Mouse (Mus musculus) heart, adult 2 months (tissue): ENCODE results near the gene Cfap97. TPM values are rescaled to one million over a fixed set of nuclear protein-coding genes. Genes with fewer than 3 reads are reported as not detected.
A peak's percentile ranks its signal among the peaks of the same experiment; 100 is the strongest.

ENCODE experiments used
- DNase-seq, 2 experiments: peaks; one replicate each; pipeline ENCODE4 v3.0.0; 2021
- H3K27ac ChIP-seq: fragments of 200-600 bp; 2 replicates; pipeline ENCODE4 v1.8.1; 2022
- H3K27me3 ChIP-seq: fragments of 200-500 bp; 2 replicates; pipeline ENCODE4 v1.6.1; 2012; ENCODE audit warnings: mild to moderate bottlenecking, low read length, inconsistent platforms, mixed read lengths; ENCODE audit not compliant: control insufficient read depth, insufficient read depth
- H3K36me3 ChIP-seq: fragments of 200-500 bp; 2 replicates; pipeline ENCODE4 v1.6.1; 2012; ENCODE audit warnings: low read length, inconsistent platforms; ENCODE audit not compliant: control insufficient read depth, insufficient read depth
- H3K4me1 ChIP-seq: fragments of 200-500 bp; 2 replicates; pipeline ENCODE4 v1.6.1; 2011; ENCODE audit warnings: low read length; ENCODE audit not compliant: control insufficient read depth, insufficient read depth
- H3K4me3 ChIP-seq: fragments of 200-600 bp; 2 replicates; pipeline ENCODE4 v1.8.1; 2022
- H3K79me2 ChIP-seq: fragments of 200-500 bp; replicated peaks from 2 replicates; pipeline ENCODE4 v1.6.1; 2012; ENCODE audit warnings: mild to moderate bottlenecking, inconsistent platforms, low read length, moderate library complexity, mixed read lengths; ENCODE audit not compliant: control insufficient read depth, insufficient read depth
- H3K9ac ChIP-seq: fragments of 200-500 bp; 2 replicates; pipeline ENCODE4 v1.6.1; 2012; ENCODE audit warnings: low read depth, mild to moderate bottlenecking, control low read depth, inconsistent platforms, low read length, mixed read lengths
- CTCF ChIP-seq: fragments of 200-600 bp; IDR thresholded peaks from 2 replicates; pipeline ENCODE4 v1.8.1; 2022; ENCODE audit warnings: antibody characterized with exemption, mild to moderate bottlenecking, moderate library complexity
- EP300 ChIP-seq: fragments of 200-500 bp; IDR thresholded peaks from 2 replicates; pipeline ENCODE4 v1.6.1; 2011; ENCODE audit warnings: low read depth, low read length, control low read depth; ENCODE audit not compliant: insufficient read depth
- POLR2A ChIP-seq: fragments of 200-500 bp; IDR thresholded peaks from 2 replicates; pipeline ENCODE4 v1.6.1; 2011; ENCODE audit warnings: mild to moderate bottlenecking, low read depth, low read length, control low read depth; ENCODE audit not compliant: insufficient read depth
- WGBS: fragments of 180-500 bp; shearing (Covaris S2); methylation state at CpG from one replicate; pipeline ENCODE4 v1.1.7; 2018; 5-methylcytosine and 5-hydroxymethylcytosine counted together
- intact Hi-C: fragments of 180-260 bp; cut with DNase I; formaldehyde crosslinking; loops from one replicate; pipeline ENCODE4 v1.15.1; 2025
- polyA plus RNA-seq: library from polyadenylated mRNA; depleted of rRNA; stranded (reverse); fragments of >200 nt; gene quantifications from 2 replicates; pipeline ENCODE4 v1.2.3, GENCODE M21; 2012
- total RNA-seq, 2 experiments: library from RNA; stranded (reverse); gene quantifications; 2 replicates each; pipeline ENCODE4 v1.2.3; 2021

Gene Cfap97
- total and polyA plus RNA-seq, 3 experiments, result 4.7 to 13.6 (median 12.2) TPM

DNA sequence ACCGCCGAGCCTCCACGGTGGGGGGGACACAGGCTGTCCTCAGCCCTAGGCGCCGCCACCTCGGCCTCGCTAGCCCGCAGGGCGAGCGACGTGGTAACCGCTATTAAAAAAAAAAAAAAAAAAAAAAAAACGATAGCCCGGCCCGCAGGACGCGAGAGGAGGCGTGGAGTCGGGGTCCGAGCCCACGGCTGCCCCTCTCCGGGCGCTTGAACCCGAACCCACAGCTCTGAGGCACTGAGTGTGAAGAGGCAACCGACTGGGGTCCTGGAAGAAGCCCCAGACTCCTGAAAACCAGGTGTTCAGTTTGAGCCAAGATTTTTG is 12.3 kb downstream of the Cfap97 start:
- no peaks in the 10 kb centered on the region for H3K27me3 ChIP-seq
- H3K9ac ChIP-seq, result peak overlapping the region; percentile 97
- H3K36me3 ChIP-seq, result 0 out of 2 replicates have a peak, but pooled peaks cover 4% of the 10 kb centered on the region
- WGBS, result under 1% methylated on average over 25 of the region's 25 CpGs
- peaks cover 1% of the 10 kb centered on the region; the same call in 1 of the 2 replicates for H3K4me1 ChIP-seq
- peak overlapping the region; percentile 89 for H3K4me3 ChIP-seq
- DNase-seq, result no peak
- intact Hi-C loops, result loop anchor here (1.0 kb wide), 1 partner anchor 12 kb away; the partner anchor contains the start of gene Snx25
- TF ChIP-seq POLR2A (no peak), CTCF (no peak), EP300 (no peak)
- no peaks in the 10 kb centered on the region; the same call in 1 of the 2 replicates for H3K79me2 ChIP-seq
- H3K27ac ChIP-seq, result peak overlapping the region; percentile 81

DNA sequence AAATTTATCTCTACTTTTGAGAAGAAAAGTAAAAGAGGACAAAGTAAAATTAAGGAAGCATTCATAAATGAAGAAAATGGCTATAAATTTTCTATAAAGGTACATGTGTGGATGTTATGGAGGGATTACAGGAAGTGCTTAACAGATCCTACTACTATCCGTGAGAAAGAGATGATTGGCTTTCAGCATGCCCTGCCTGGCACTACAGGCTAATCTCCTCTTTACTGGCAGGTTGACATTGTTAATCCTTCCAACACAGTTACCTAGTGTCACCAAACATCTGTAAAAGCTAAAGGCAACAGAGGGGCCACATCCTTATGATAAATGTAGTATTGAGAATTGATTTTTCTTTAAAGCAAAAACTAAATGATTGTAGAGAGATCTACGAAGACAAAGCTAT is 22.1 kb downstream of the Cfap97 start:
- H3K36me3 ChIP-seq, result no peaks in the 10 kb centered on the region; the same call in none of the 2 replicates
- H3K27ac ChIP-seq, result no peak overlapping the region
- TF ChIP-seq POLR2A (no peak), EP300 (no peak), CTCF (no peak)
- DNase-seq, result no peak
- 72% methylated on average over 2 of the region's 2 CpGs for WGBS
- H3K79me2 ChIP-seq, result peaks cover 2% of the 10 kb centered on the region; the same call in 1 of the 2 replicates
- intact Hi-C loops, result no loop called here
- no peaks in the 10 kb centered on the region for H3K27me3 ChIP-seq
- no peak overlapping the region for H3K9ac ChIP-seq
- no peaks in the 10 kb centered on the region for H3K4me1 ChIP-seq
- no peak overlapping the region for H3K4me3 ChIP-seq

DNA sequence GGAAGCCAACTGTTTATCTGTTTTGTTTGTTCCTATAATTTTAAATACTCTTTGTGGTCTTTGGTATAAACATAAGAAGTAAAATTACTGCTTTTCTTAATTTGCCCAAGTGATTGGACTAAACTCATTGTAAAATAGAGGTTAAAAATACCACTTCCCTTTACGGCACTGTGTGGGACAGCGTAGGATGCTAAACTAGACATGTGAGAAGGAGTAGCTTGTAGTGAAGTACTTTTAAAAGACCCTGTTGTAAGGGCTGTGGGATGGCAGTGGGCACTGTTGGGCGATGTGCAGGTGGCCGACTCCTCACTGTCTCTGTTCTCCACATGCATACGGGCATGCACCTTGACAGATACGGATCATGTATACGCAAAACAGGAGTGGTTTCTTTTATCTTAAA is 28.6 kb downstream of the Cfap97 start:
- Histone ChIP-seq H3K27me3 (no peaks in the 10 kb centered on the region), H3K4me1 (no peaks in the 10 kb centered on the region), H3K4me3 (no peak overlapping the region), H3K27ac (no peak overlapping the region), H3K36me3 (peaks cover 2% of the 10 kb centered on the region), H3K79me2 (no peaks in the 10 kb centered on the region), H3K9ac (no peak overlapping the region)
- DNase-seq, result no peak
- 96% methylated on average over 7 of the region's 7 CpGs for WGBS
- TF ChIP-seq EP300 (no peak), POLR2A (no peak), CTCF (no peak)
- intact Hi-C loops, result loop anchor here (10.0 kb wide), 1 partner anchor 365 kb away; no protein-coding TSS in a partner anchor

DNA sequence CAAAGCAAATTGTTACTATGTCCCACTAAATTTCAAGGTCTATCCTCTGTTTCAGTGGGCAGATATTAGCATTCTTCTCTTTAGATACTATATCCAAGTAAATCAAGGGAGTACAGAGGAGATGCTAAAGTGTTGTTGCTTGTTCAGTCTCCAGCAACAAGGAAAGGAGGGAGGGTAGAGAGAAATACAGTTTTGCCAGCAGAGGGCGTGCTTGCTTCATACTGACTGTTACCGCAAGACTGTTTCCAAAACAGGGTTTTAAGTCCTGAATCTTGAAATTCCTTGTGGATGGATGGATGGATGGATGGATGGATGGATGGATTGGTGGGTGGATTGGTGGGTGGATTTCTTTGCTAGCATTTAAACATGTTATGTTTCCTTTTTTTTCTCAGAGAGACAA is 33.8 kb downstream of the Cfap97 start:
- peaks cover 2% of the 10 kb centered on the region; the same call in 1 of the 2 replicates for H3K36me3 ChIP-seq
- WGBS, result 9% methylated on average over 2 of the region's 2 CpGs
- H3K9ac ChIP-seq, result no peak overlapping the region
- no peaks in the 10 kb centered on the region for H3K27me3 ChIP-seq
- intact Hi-C loops, result loop anchor here (1.0 to 10.0 kb wide), 4 partner anchors 52 to 359 kb away; no protein-coding TSS in a partner anchor
- H3K27ac ChIP-seq, result no peak overlapping the region
- no peaks in the 10 kb centered on the region for H3K4me1 ChIP-seq
- no peaks in the 10 kb centered on the region for H3K79me2 ChIP-seq
- peak; percentile 24 to 62 for DNase-seq
- no peak overlapping the region for H3K4me3 ChIP-seq
- TF ChIP-seq POLR2A, result no peak
- TF ChIP-seq EP300, result no peak
- TF ChIP-seq CTCF, result peak; percentile 84

DNA sequence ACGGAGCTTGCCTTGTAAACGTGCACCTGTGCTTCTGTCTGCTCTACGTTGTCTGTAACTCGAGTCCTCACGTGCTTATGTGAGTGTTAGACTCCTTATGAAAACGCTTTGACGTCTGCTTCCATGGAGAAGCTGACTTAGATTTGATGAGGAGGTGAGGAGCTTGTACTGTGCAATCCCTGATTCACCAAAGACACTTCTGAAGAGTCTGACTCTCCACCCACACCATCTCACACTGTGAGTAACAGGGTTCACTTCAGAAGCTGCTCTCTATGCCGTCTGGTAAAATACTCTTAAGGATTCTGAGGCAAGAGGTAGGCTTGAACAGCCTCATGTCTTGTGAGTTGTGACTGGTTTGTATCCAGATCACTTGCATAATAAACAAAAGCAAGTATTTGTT is 41.5 kb downstream of the Cfap97 start:
- WGBS, result 82% methylated on average over 8 of the region's 8 CpGs
- Histone ChIP-seq H3K27ac (no peak overlapping the region), H3K4me1 (no peaks in the 10 kb centered on the region), H3K79me2 (no peaks in the 10 kb centered on the region), H3K4me3 (no peak overlapping the region), H3K27me3 (no peaks in the 10 kb centered on the region), H3K9ac (no peak overlapping the region), H3K36me3 (no peaks in the 10 kb centered on the region)
- no peak for TF ChIP-seq CTCF
- no peak for TF ChIP-seq POLR2A
- no peak for TF ChIP-seq EP300
- no peak for DNase-seq
- intact Hi-C loops, result no loop called here

DNA sequence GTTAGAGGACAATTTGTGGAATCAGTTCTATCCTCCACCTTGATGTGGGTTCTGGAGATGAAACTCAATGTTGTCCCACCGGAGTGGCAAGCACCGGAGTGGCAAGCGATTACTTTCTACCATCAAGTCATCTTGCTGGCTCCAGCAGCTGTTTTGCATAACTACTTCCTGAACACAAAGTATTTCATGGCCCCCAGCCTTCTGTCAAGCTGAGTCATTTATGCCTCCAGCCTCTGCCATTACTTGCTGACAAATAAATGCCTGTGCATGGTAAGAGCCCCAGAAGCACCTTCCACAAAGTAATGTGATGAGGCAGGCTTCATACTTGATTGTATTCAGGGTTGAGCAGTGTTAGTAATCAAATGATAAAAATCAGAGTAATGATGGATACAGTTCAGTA is 45.3 kb downstream of the Cfap97 start:
- Histone ChIP-seq H3K27ac (no peak overlapping the region), H3K9ac (no peak overlapping the region), H3K27me3 (no peaks in the 10 kb centered on the region), H3K4me1 (no peaks in the 10 kb centered on the region), H3K4me3 (no peak overlapping the region), H3K36me3 (no peaks in the 10 kb centered on the region), H3K79me2 (no peaks in the 10 kb centered on the region)
- WGBS, result 85% methylated on average over 3 of the region's 3 CpGs
- DNase-seq, result no peak
- no peak for TF ChIP-seq CTCF
- no peak for TF ChIP-seq POLR2A
- TF ChIP-seq EP300, result no peak
- intact Hi-C loops, result no loop called here
